Mouse (Mus musculus) testis, postnatal 14 days (tissue): ENCODE measurements around the gene Mrpl30.
A peak's percentile ranks its signal among the peaks of the same experiment; 100 is the strongest.

ENCODE experiments used
- DNase-seq: peaks from one replicate; pipeline ENCODE4 v3.0.0; 2021; ENCODE audit warnings: low spot score

Gene Mrpl30

GRCm38 (mm10) chr1:37890025-37890652 lies at the start of gene Mrpl30, which contains the start of gene Mitd1:
Gene Mrpl30, plus strand, starts transcription at chr1:37890477.
Gene Mitd1, minus strand, starts transcription at chr1:37890411.
- peak; percentile 87 for DNase-seq

DNA sequence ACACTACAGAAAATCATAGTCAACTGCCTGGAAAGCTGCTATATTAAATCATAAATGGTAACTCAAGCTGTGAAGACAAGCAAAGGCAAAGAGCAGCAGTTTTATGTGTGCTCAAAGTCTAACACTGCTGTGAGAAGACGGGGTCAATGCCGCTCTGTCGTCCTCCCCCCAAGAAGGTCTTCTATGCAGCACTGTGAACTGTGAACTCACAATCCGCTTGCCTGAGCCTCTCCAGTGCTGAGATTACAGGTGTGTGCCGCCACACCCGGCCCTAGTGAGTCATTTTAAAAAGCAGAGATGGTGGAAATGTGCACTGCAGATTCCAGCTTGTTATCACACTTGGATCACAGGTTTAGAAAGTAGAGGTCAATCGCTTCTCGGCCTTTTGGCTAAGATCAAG lies 43.4 kb upstream of the Mrpl30 start:
- DNase-seq = no peak

- no peak for DNase-seq
Observed at GRCm38 (mm10) chr1:37850696-37851095, 39.6 kb upstream of the Mrpl30 start.

GRCm38 (mm10) chr1:37864511-37865400 lies 25.5 kb upstream of the Mrpl30 start:
- peak; percentile 100 for DNase-seq

DNA sequence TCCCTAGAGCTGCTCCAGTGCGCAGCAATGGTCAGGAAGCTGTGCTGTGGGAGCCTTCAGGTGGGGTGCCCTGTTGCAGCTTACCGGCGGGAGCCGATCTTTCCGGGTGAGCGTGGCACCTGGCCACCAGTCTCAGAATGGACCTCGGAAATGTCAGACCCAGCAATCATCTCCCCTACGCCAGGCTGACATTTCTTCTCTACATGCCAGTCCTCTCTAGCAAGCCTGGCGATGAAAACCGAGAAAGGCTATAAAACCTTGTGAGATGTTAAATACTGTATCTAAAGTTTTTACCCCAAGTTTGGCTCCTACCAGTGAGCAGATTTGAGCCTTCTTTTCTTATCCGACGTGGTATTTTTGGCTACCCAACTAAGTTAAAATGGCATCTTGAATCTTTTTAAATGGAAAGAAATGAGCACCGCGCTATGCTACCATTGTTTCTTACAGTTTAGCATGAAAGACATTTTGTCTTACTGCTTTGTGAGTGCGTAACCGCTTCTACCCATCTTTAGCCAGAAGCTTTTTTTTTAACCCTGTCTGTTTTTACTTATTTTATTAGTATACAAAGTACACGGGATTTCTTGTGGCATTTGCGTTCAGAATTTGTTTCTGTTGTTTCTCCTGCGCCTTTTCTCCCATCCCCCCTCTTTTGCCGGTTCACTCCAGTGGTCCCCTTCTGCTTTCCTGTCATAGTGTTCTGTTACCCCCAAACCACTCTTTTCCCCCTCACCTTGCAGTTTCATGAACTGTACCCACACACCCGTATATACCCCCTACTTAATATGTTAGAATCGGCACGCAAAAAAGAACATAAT lies 24.7 kb upstream of the Mrpl30 start:
- no peak for DNase-seq

DNA sequence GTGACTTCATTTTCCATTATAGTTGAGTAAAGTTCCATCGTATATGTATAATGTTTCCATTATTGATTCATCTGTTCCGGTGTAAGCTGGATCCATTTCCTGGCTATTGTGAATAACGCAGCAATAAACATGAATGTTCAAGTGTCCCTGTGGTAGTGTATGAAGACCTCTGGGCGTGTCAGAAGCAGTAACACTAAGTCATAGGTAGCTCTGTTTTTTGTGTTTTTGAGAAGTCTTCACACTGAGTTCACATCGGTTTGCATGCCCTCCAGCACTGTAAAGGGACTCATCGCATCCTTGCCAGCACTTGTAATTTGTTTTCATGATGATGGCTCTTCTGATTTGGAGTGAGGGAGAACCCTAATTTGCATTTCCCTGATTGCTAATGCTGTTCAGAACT lies 24.0 kb upstream of the Mrpl30 start, which contains the start of gene Tsga10:
Gene Tsga10 (minus strand): TSS at position 144 of the 400 bp plus-strand sequence.
- no peak for DNase-seq

DNA sequence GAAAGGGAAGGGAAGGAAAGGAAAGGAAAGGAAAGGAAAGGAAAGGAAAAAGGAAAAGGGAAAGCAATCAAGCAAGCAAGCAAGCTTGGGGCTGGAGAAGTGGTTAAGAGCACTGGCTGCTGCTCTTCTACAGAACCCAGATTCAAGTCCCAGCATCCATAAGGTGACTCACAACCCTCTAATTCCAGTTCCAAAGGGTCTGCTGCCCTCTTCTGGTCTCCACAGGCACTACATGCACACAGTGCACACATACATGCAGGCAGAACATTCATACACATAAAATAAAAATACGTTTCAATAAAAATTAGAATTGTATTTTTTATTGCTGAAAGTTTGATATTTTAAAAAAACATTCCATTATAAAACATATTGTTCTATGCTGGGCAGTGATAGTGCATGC lies 23.2 kb upstream of the Mrpl30 start:
- DNase-seq = peak; percentile 52

GRCm38 (mm10) chr1:37867684-37868322 lies 22.5 kb upstream of the Mrpl30 start:
- DNase-seq = no peak

- no peak for DNase-seq
Observed at GRCm38 (mm10) chr1:37868640-37869039, 21.6 kb upstream of the Mrpl30 start.

DNA sequence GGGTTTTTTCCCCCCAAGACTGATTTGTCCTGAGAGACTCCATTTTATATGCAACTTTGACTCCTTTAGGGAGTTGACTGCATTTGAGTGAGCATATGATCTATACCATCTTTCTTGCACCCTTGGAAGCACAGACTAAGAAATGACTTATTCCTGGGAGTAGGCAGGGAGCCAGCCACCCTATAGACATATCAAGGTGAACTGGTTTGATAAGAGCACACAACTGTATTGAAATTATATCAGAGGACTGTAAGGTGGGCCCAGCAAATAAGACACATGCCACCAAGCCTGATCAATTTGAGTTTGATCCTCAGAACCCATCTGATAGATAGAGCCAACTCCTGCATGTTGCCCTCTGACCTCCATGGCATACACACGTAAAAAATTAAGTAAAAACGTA lies 20.9 kb upstream of the Mrpl30 start:
- no peak for DNase-seq

- no peak for DNase-seq
Observed at GRCm38 (mm10) chr1:37871704-37872103, 18.6 kb upstream of the Mrpl30 start, which contains the start of gene Lipt1. Gene Lipt1, plus strand, starts transcription at chr1:37871738.

GRCm38 (mm10) chr1:37872131-37873067 lies 17.9 kb upstream of the Mrpl30 start:
- DNase-seq = peak; percentile 83

DNA sequence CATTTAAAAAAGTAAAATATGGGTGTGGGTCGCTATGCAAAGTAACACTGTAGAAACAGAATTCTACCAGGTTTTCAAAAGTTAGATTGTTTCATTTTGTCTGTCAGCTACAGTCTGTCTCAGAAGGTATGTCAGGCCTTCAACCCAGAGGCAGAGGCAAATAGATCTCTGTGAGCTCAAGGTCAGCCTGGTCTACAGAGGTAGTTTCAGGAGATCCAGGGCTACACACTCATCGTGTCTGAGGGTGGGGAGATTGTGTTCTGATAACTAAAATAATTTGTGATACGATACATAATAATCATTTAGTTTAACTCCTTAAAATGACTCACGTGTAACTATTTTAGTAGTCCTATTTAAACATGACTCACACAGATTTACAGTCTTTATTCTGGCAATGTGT lies 17.1 kb upstream of the Mrpl30 start:
- DNase-seq = no peak

DNA sequence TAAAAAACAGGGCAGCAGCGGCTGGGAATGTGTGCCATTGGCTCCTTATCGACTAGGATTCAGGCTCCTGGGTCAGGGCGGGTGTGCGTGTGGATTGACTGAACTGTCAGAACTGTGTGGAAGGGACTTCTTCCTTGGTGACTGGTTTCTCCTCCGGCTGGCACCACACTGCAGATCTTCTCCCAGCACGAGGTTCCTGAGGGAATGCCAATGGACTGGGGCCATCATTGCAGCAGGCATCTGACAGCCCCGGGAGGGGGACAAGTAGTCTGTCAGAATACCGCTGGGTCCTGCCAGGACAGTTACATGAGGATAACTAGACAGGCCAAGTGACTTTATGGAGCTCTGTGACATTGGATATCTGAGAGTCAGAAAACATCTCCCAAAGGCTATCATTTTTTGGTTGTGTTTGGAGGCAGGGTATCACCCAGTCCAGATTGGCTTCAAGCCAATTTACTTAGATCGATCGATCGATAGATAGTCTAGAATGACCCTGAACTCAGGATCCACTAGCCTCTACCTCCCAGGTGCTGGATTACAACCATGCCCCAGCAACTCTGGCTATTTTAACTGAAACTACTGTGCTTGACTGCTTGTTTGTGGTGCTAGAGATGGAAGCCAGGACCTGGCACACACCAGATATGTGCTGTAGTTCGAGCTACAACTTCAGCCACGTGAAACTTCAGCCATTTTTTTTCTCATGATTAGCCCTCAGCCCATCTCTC lies 12.4 kb upstream of the Mrpl30 start:
- no peak for DNase-seq

DNA sequence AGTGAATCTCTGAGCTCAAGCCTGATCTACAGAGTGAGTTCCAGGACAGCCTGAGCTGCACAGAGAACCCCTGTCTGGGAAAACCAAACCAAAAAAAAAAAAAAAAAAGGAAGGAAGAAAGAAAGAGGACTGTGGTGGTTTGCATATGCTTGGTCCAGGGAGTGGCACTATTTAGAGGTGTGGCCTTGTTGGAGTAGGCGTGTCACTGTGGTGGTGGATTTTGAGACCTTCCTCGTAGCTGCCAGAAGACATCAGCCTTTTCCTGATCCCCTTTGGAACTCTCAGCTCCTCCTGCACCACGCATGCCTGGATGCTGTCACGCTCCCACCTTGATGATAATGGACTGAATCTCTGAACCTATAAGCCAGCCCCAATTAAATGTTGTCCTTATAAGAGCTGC lies 6.9 kb upstream of the Mrpl30 start:
- DNase-seq = no peak

GRCm38 (mm10) chr1:37884451-37884850 lies 5.8 kb upstream of the Mrpl30 start:
- DNase-seq = no peak

- no peak for DNase-seq
Observed at GRCm38 (mm10) chr1:37889206-37889605, 1.1 kb upstream of the Mrpl30 start.

GRCm38 (mm10) chr1:37891400-37891799 lies 1.1 kb downstream of the Mrpl30 start:
- DNase-seq = no peak

GRCm38 (mm10) chr1:37894606-37895005 lies 4.3 kb downstream of the Mrpl30 start:
- DNase-seq = no peak

GRCm38 (mm10) chr1:37899816-37900215 lies 9.5 kb downstream of the Mrpl30 start:
- no peak for DNase-seq
